Mouse (Mus musculus) midbrain, embryonic 16.5 days (tissue): ENCODE measurements around the gene Olfr429. TPM values are rescaled to one million over a fixed set of nuclear protein-coding genes. Genes with fewer than 3 reads are reported as not detected.

ENCODE experiments used
- ATAC-seq: fragments of 200-750 bp; cut with Nextera tagmentation; 2 replicates; pipeline ENCODE4 v1.8.0; 2017; ENCODE audit warnings: moderate TSS enrichment
- H3K27ac ChIP-seq: fragments of 300-500 bp; sonication (generic); 2 replicates; pipeline ENCODE4 v1.5.1; 2014; ENCODE audit warnings: mild to moderate bottlenecking, low read length, mixed read lengths
- H3K27me3 ChIP-seq: fragments of 300-500 bp; sonication (generic); 2 replicates; pipeline ENCODE4 v1.6.1; 2014; ENCODE audit warnings: low read depth, low read length, mixed read lengths; ENCODE audit not compliant: control insufficient read depth, insufficient read depth
- H3K36me3 ChIP-seq: fragments of 300-500 bp; sonication (generic); 2 replicates; pipeline ENCODE4 v1.6.1; 2014; ENCODE audit warnings: mild to moderate bottlenecking, low read length, moderate library complexity, mixed read lengths; ENCODE audit not compliant: control insufficient read depth, insufficient read depth
- H3K4me1 ChIP-seq: fragments of 300-500 bp; sonication (generic); 2 replicates; pipeline ENCODE4 v1.6.1; 2014; ENCODE audit warnings: mild to moderate bottlenecking, low read length, mixed read lengths; ENCODE audit not compliant: control insufficient read depth, insufficient read depth
- H3K4me2 ChIP-seq: fragments of 300-500 bp; sonication (generic); 2 replicates; pipeline ENCODE4 v1.6.1; 2014; ENCODE audit warnings: mild to moderate bottlenecking, low read length, mixed read lengths
- H3K4me3 ChIP-seq: fragments of 300-500 bp; sonication (generic); 2 replicates; pipeline ENCODE4 v1.5.1; 2014; ENCODE audit warnings: low read depth, mild to moderate bottlenecking, low read length, moderate library complexity, mixed read lengths
- H3K9ac ChIP-seq: fragments of 300-500 bp; sonication (generic); 2 replicates; pipeline ENCODE4 v1.6.1; 2014; ENCODE audit warnings: low read depth, low read length, mixed read lengths
- H3K9me3 ChIP-seq: fragments of 300-500 bp; sonication (generic); replicated peaks from 2 replicates; pipeline ENCODE4 v1.6.1; 2014; ENCODE audit warnings: mild to moderate bottlenecking, low read length, mixed read lengths; ENCODE audit not compliant: control insufficient read depth, poor library complexity, severe bottlenecking
- WGBS: fragments of 180-500 bp; shearing (Covaris S2); extraction: QIAGEN DNeasy Blood & Tissue Kit; methylation state at CpG from one replicate; pipeline ENCODE4 v1.1.7; 2014; 5-methylcytosine and 5-hydroxymethylcytosine counted together
- polyA plus RNA-seq: library from polyadenylated mRNA; unstranded; fragments of >200 nt; fragmentation: Nextera tagmentation; extraction: Ambion mirVana; gene quantifications from 2 replicates; pipeline ENCODE4 v1.2.1, GENCODE M21; 2015

Gene Olfr429
- polyA plus RNA-seq, 1 experiment from 2014 or later, result not detected

DNA sequence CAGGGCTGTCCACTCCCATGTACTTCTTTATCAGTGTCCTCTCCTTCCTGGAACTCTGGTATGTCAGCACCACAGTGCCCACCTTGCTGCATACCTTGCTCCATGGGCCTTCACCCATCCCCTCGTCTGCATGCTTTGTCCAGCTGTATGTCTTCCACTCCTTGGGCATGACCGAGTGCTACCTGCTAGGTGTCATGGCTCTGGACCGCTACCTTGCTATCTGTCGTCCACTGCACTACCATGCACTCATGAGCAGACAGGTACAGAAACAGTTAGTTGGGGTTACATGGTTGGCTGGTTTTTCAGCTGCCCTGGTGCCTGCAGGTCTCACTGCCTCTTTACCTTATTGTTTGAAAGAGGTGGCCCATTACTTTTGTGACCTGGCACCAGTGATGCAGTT, 33.6 kb upstream of the Olfr429 start:
- no peaks in the 10 kb centered on the region for H3K27me3 ChIP-seq
- 90% methylated on average over 4 of the region's 4 CpGs for WGBS
- H3K4me3 ChIP-seq, result no peak overlapping the region
- no peak overlapping the region for H3K27ac ChIP-seq
- no peak for ATAC-seq
- no peaks in the 10 kb centered on the region for H3K36me3 ChIP-seq
- no peaks in the 10 kb centered on the region for H3K4me1 ChIP-seq
- H3K9me3 ChIP-seq, result no peaks in the 10 kb centered on the region
- H3K4me2 ChIP-seq, result no peak overlapping the region
- H3K9ac ChIP-seq, result no peak overlapping the region

- Histone ChIP-seq H3K4me3 (no peak overlapping the region), H3K9ac (no peak overlapping the region), H3K27ac (no peak overlapping the region), H3K9me3 (no peaks in the 10 kb centered on the region), H3K36me3 (no peaks in the 10 kb centered on the region), H3K4me2 (no peak overlapping the region), H3K27me3 (no peaks in the 10 kb centered on the region), H3K4me1 (no peaks in the 10 kb centered on the region)
- no peak for ATAC-seq
- 90% methylated on average over 4 of the region's 4 CpGs for WGBS
These were observed 32.6 kb upstream of the Olfr429 start for GRCm38 (mm10) chr1:174051515-174051914.

DNA sequence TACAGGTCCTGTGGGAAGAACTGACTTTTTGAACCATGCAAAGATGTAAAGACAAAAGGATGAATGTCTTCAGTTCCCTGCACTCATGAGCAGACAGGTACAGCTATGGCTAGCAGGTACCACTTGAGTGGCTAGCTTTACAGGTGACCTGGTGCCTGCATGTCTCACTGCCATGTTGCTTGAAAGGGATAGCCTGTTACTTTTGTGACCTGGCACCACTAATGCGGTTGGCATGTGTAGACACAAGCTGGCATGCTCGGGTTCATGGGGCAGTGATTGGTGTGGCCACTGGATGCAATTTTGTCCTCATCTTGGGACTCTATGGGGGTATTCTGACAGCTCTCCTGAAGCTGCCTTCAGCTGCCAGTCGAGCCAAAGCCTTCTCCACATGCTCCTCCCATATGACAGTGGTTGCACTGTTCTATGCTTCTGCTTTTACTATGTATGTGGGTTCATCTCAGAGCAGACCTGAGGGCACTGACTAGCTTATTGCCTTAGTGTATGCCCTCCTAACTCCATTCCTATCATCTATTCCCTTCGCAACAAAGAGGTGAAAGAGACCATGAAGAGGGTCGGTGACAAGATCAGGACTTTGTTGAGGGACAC, 32.1 kb upstream of the Olfr429 start:
- Histone ChIP-seq H3K9me3 (no peaks in the 10 kb centered on the region), H3K4me2 (no peak overlapping the region), H3K36me3 (no peaks in the 10 kb centered on the region), H3K27me3 (no peaks in the 10 kb centered on the region), H3K4me1 (no peaks in the 10 kb centered on the region), H3K4me3 (no peak overlapping the region), H3K9ac (no peak overlapping the region), H3K27ac (no peak overlapping the region)
- no peak for ATAC-seq
- 89% methylated on average over 5 of the region's 5 CpGs for WGBS

DNA sequence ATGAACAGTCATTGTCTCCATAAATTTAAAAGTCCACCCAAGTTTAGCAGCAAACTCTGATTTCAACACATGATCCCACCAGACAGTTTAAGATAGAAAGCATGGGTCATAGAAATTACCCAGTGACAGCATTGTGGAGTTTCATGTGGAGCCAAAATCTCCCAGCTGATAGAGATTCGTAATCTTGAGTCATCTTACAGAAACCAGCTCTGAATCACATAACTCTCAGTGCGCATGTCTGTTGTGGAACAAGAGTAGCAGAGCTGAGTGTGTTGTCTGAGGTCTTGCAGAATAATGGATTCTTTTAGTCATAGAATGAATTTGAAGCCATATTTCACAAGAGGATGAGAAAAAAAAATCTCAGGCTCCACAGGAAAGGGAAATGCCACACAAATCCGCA, 31.1 kb upstream of the Olfr429 start:
- Histone ChIP-seq H3K4me1 (no peaks in the 10 kb centered on the region), H3K27ac (no peak overlapping the region), H3K4me2 (no peak overlapping the region), H3K4me3 (no peak overlapping the region), H3K27me3 (no peaks in the 10 kb centered on the region), H3K36me3 (no peaks in the 10 kb centered on the region), H3K9ac (no peak overlapping the region), H3K9me3 (no peaks in the 10 kb centered on the region)
- ATAC-seq, result no peak
- 85% methylated on average over 3 of the region's 3 CpGs for WGBS

DNA sequence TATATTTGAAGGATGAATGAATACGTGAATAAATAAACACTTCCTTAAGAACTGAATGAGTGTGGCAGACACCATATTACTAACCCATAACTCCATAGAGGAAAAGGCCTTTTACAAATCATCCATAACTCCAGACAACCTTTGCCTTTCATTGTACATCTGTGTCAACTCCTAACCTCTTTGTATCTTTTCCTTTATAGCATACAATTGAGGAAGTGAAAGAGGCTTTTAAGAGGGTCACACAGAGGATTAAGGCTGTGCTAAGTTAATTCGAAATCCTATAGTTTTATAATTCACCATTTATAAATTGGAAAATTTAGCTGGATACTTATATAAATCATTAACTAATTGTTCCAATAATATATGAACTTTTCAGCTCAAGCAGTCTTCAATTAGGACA, 28.9 kb upstream of the Olfr429 start:
- no peak overlapping the region for H3K4me2 ChIP-seq
- no peak for ATAC-seq
- no peaks in the 10 kb centered on the region for H3K27me3 ChIP-seq

DNA sequence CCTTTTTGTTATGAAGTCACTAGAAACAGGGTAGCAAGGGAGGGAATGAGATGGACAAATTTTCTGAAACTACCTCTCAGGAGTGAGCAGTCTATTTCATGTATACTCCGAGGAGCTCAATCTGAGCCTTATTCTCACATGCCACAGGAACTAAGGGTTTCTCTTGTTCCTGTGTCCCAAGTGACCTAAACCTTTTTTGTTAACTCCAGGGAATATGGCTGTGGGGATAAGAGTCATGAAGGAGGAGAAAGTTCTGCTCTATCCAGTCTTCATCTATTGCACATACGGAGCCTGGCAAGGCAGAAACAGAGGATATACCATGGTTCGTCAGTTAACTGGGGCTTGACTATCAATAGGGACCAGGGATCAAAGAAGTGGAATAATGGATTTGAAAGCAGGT, 17.8 kb upstream of the Olfr429 start, which contains the start of gene Olfr430:
Gene Olfr430, plus strand, starts transcription at position 301 of the 400 bp plus-strand sequence.
- ATAC-seq, result no peak

More for the DNA sequence above, 28.9 kb upstream of the Olfr429 start:
- H3K4me1 ChIP-seq, result no peaks in the 10 kb centered on the region
- H3K9ac ChIP-seq, result no peak overlapping the region
- H3K27ac ChIP-seq, result no peak overlapping the region
- 76% methylated on average over 2 of the region's 2 CpGs for WGBS
- H3K9me3 ChIP-seq, result no peaks in the 10 kb centered on the region
- no peaks in the 10 kb centered on the region for H3K36me3 ChIP-seq
- no peak overlapping the region for H3K4me3 ChIP-seq

DNA sequence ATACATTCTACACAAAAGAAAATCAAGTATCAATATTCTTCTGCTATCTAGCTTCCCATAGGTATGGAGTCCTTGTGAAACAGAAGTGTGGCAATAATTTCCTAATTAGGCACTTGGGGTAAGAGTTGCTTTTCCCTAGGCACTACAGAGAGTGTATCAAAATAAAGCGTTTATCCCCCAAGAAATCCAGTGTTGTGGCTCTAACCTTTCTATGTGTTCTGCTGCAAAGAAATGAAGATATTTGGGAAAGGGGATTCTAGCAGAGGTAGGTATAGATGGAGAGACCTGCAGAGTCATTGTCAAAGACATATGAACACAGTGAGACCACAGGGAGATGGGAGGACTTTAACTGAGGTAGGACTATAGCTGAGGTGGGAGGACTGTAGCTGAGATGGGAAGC, 12.5 kb downstream of the Olfr429 start, which contains the start of gene Olfr427:
Gene Olfr427, plus strand, starts transcription at position 301 of the 400 bp plus-strand sequence.
- Histone ChIP-seq H3K4me1 (no peaks in the 10 kb centered on the region), H3K9me3 (no peaks in the 10 kb centered on the region), H3K27me3 (no peaks in the 10 kb centered on the region), H3K4me3 (no peak within 1 kb of the TSS), H3K27ac (no peak within 1 kb of the TSS), H3K4me2 (no peak within 1 kb of the TSS), H3K9ac (no peak within 1 kb of the TSS), H3K36me3 (no peaks in the 10 kb centered on the region)
- WGBS, result 95% methylated on average over 1 of the region's 1 CpGs
- ATAC-seq, result no peak

More for the DNA sequence above, 17.8 kb upstream of the Olfr429 start, which contains the start of gene Olfr430:
- no peaks in the 10 kb centered on the region for H3K27me3 ChIP-seq
- H3K27ac ChIP-seq, result no peak within 1 kb of the TSS
- H3K36me3 ChIP-seq, result no peaks in the 10 kb centered on the region
- no peaks in the 10 kb centered on the region for H3K9me3 ChIP-seq
- no peaks in the 10 kb centered on the region for H3K4me1 ChIP-seq
- no peak within 1 kb of the TSS for H3K9ac ChIP-seq
- H3K4me3 ChIP-seq, result no peak within 1 kb of the TSS
- 90% methylated on average over 3 of the region's 3 CpGs for WGBS
- no peak within 1 kb of the TSS for H3K4me2 ChIP-seq

DNA sequence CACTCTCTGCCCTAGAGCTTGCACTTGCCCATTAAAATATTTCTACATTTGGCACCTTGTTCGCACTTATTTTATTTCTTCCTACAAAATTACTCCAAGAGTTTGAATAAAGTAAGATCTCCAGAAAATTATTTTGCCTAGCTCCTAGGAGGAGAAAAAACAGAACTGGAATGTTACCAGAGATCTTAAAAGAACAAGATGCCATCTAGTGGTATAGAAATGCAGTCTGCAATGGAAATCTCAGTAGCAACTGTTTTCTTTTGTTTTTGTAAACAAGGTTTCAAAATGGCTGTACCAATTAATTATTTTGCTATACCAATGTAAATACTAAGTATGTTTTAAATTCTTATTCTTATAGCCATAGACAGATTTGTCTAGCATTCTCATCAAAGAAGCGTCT, 19.6 kb downstream of the Olfr429 start:
- Histone ChIP-seq H3K9ac (no peak overlapping the region), H3K27me3 (no peaks in the 10 kb centered on the region), H3K27ac (no peak overlapping the region), H3K36me3 (no peaks in the 10 kb centered on the region), H3K9me3 (no peaks in the 10 kb centered on the region), H3K4me1 (no peaks in the 10 kb centered on the region), H3K4me3 (no peak overlapping the region), H3K4me2 (no peak overlapping the region)
- WGBS, result 70% methylated on average over 2 of the region's 2 CpGs
- ATAC-seq, result no peak

DNA sequence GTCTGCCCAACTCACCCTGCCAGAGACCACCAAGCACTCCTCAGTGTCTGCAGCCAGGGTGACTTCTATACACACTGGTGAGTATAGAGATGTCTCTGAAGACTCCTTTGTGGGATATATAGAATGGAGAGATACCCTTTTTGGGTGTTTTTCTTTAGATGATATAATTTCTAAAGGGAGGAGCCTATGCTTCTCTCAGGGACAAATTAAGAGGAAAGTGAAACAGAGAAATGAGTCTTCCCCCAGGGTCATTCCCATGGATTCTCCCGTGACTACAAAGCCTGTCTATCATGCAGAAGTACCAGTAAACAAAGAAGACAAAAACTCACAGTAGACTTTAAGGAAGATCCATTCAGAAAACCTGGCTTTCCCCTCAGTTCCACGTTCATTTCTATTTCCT, 36.9 kb downstream of the Olfr429 start, which contains the start of gene Olfr231:
Gene Olfr231, minus strand, starts transcription at position 101 of the 400 bp plus-strand sequence.
- no peaks in the 10 kb centered on the region for H3K4me1 ChIP-seq
- no peak within 1 kb of the TSS for H3K4me3 ChIP-seq
- no peak within 1 kb of the TSS for H3K27ac ChIP-seq
- whole genome bisulfite sequencing, result 60% methylated on average over 2 of the region's 2 CpGs
- no peak within 1 kb of the TSS for H3K4me2 ChIP-seq
- H3K9ac ChIP-seq, result no peak within 1 kb of the TSS
- no peaks in the 10 kb centered on the region for H3K9me3 ChIP-seq
- no peaks in the 10 kb centered on the region for H3K27me3 ChIP-seq
- H3K36me3 ChIP-seq, result no peaks in the 10 kb centered on the region
- no peak for ATAC-seq
